Mouse (Mus musculus) lung, postnatal 14 days (tissue): ENCODE results near the gene Adamts4.
"Not testable (repeated sequence)": the region's sequence is repeated elsewhere in the genome, so short reads cannot be mapped to it uniquely, and the experiment has no call there.

ENCODE experiments used
- DNase-seq: peaks from one replicate; pipeline ENCODE4 v3.0.0; 2021

Gene Adamts4

GRCm38 (mm10) chr1:171280250-171280915, 30.2 kb downstream of the Adamts4 start:
- DNase-seq: peak; percentile 2

GRCm38 (mm10) chr1:171280916-171281527, 30.8 kb downstream of the Adamts4 start, which contains the start of gene Ppox:
Gene Ppox (minus strand): TSS chr1:171281186.
- peak; percentile 90 for DNase-seq

- DNase-seq: peak; percentile 89
Measured at GRCm38 (mm10) chr1:171281528-171281923, 31.3 kb downstream of the Adamts4 start.

GRCm38 (mm10) chr1:171282086-171282805, 32.0 kb downstream of the Adamts4 start:
- DNase-seq: no peak

- DNase-seq: no peak
Measured at GRCm38 (mm10) chr1:171283188-171284160, 33.3 kb downstream of the Adamts4 start.

GRCm38 (mm10) chr1:171284491-171284890, 34.3 kb downstream of the Adamts4 start:
- DNase-seq: no peak

GRCm38 (mm10) chr1:171285096-171285892, 35.1 kb downstream of the Adamts4 start:
- no peak for DNase-seq

GRCm38 (mm10) chr1:171286517-171286916, 36.3 kb downstream of the Adamts4 start:
- no peak for DNase-seq

GRCm38 (mm10) chr1:171287136-171288081, 37.2 kb downstream of the Adamts4 start, which contains the start of gene Usp21:
Gene Usp21 (minus strand): TSS chr1:171287991.
- DNase-seq: peak; percentile 93

GRCm38 (mm10) chr1:171288328-171288727, 38.1 kb downstream of the Adamts4 start:
- DNase-seq: no peak

- DNase-seq: no peak
Measured at GRCm38 (mm10) chr1:171293351-171293750, 43.1 kb downstream of the Adamts4 start.

GRCm38 (mm10) chr1:171293906-171294297, 43.7 kb downstream of the Adamts4 start:
- no peak for DNase-seq

- DNase-seq: peak; percentile 81
Measured at GRCm38 (mm10) chr1:171294298-171295062, 44.3 kb downstream of the Adamts4 start, which contains the start of gene Ufc1. Gene Ufc1 (minus strand): TSS chr1:171295024.

GRCm38 (mm10) chr1:171295063-171295402, 44.8 kb downstream of the Adamts4 start:
- no peak for DNase-seq

GRCm38 (mm10) chr1:171298226-171298625, 48.0 kb downstream of the Adamts4 start:
- DNase-seq: no peak

- not testable (repeated sequence) for DNase-seq
Measured at GRCm38 (mm10) chr1:171306157-171306556, 55.9 kb downstream of the Adamts4 start.

GRCm38 (mm10) chr1:171309321-171309720, 59.1 kb downstream of the Adamts4 start:
- DNase-seq: no peak
